Mouse (Mus musculus): ENCODE data around the gene Ctbp2. TPM values are rescaled to one million over a fixed set of nuclear protein-coding genes. Genes with fewer than 3 reads are reported as not detected.
"Not testable (repeated sequence)": the region's sequence is repeated elsewhere in the genome, so short reads cannot be mapped to it uniquely, and the experiment has no call there.

Gene Ctbp2
- polyA plus RNA-seq, 1 experiment: 43.2 TPM

- Histone ChIP-seq H3K4me3 (ENCODE audit: insufficient read depth, poor library complexity, severe bottlenecking) (no peak overlapping the region), H3K79me3 (ENCODE audit: low read depth) (peaks cover 92% of the 10 kb centered on the region), H3K79me2 (ENCODE audit: control insufficient read depth, insufficient read depth) (peaks cover 98% of the 10 kb centered on the region), H3K36me3 (ENCODE audit: control insufficient read depth, insufficient read depth) (peaks cover 7% of the 10 kb centered on the region), H3K27me3 (ENCODE audit: control insufficient read depth, insufficient read depth, insufficient read length) (no peaks in the 10 kb centered on the region), H3ac (ENCODE audit: control insufficient read depth, insufficient read length, low read depth) (no peak overlapping the region)
- TF ChIP-seq MYOG (IDR thresholded peaks at IDR 0.05; ENCODE audit: control insufficient read depth, extremely low read depth, insufficient read length): no peak
- TF ChIP-seq MAX (IDR thresholded peaks at IDR 0.05): no peak
- no peak for TF ChIP-seq FOSL1 (IDR thresholded peaks at IDR 0.05; ENCODE audit: insufficient read depth, low read length, poor library complexity, severe bottlenecking)
- no peak for TF ChIP-seq CEBPB (IDR thresholded peaks at IDR 0.05; ENCODE audit: low read depth)
- TF ChIP-seq CTCF (IDR thresholded peaks at IDR 0.05; ENCODE audit: control insufficient read depth, insufficient read depth, insufficient read length): no peak
- no peak for TF ChIP-seq USF1 (IDR thresholded peaks at IDR 0.05; ENCODE audit: low read depth)
- no peak for TF ChIP-seq MYOD1 (IDR thresholded peaks at IDR 0.05; ENCODE audit: control insufficient read depth, insufficient read length, low read depth)
Observed at GRCm38 (mm10) chr7:133098118-133098793, 25.9 kb downstream of the Ctbp2 start.

- Histone ChIP-seq H3K79me2 (ENCODE audit: control insufficient read depth, insufficient read depth) (peaks cover 98% of the 10 kb centered on the region), H3K79me3 (ENCODE audit: low read depth) (peaks cover 91% of the 10 kb centered on the region)
- H3K4me3 ChIP-seq (ENCODE audit: insufficient read depth, poor library complexity, severe bottlenecking); H3ac ChIP-seq (ENCODE audit: control insufficient read depth, insufficient read length, low read depth); H3K36me3 ChIP-seq (ENCODE audit: control insufficient read depth, insufficient read depth); H3K27me3 ChIP-seq (ENCODE audit: control insufficient read depth, insufficient read depth, insufficient read length): not testable (repeated sequence)
Observed at GRCm38 (mm10) chr7:133095610-133096009, 28.5 kb downstream of the Ctbp2 start.

GRCm38 (mm10) chr7:133094711-133095495, 29.3 kb downstream of the Ctbp2 start:
- no peak overlapping the region for H3ac ChIP-seq (ENCODE audit: control insufficient read depth, insufficient read length, low read depth)
- H3K79me3 ChIP-seq (ENCODE audit: low read depth): peaks cover 91% of the 10 kb centered on the region
- H3K27me3 ChIP-seq (ENCODE audit: control insufficient read depth, insufficient read depth, insufficient read length): no peaks in the 10 kb centered on the region
- H3K79me2 ChIP-seq (ENCODE audit: control insufficient read depth, insufficient read depth): peaks cover 98% of the 10 kb centered on the region
- H3K4me3 ChIP-seq (ENCODE audit: insufficient read depth, poor library complexity, severe bottlenecking): no peak overlapping the region
- peaks cover 7% of the 10 kb centered on the region for H3K36me3 ChIP-seq (ENCODE audit: control insufficient read depth, insufficient read depth)
- TF ChIP-seq MYOG (IDR thresholded peaks at IDR 0.05; ENCODE audit: control insufficient read depth, extremely low read depth, insufficient read length): no peak
- TF ChIP-seq FOSL1 (IDR thresholded peaks at IDR 0.05; ENCODE audit: insufficient read depth, low read length, poor library complexity, severe bottlenecking): no peak
- no peak for TF ChIP-seq MAX (IDR thresholded peaks at IDR 0.05)
- no peak for TF ChIP-seq CEBPB (IDR thresholded peaks at IDR 0.05; ENCODE audit: low read depth)
- TF ChIP-seq MYOD1 (IDR thresholded peaks at IDR 0.05; ENCODE audit: control insufficient read depth, insufficient read length, low read depth): no peak
- TF ChIP-seq USF1 (IDR thresholded peaks at IDR 0.05; ENCODE audit: low read depth): no peak
- TF ChIP-seq CTCF (IDR thresholded peaks at IDR 0.05; ENCODE audit: control insufficient read depth, insufficient read depth, insufficient read length): no peak

- H3K79me2 ChIP-seq (ENCODE audit: control insufficient read depth, insufficient read depth): peaks cover 98% of the 10 kb centered on the region
- H3K4me3 ChIP-seq (ENCODE audit: insufficient read depth, poor library complexity, severe bottlenecking): no peak overlapping the region
- peaks cover 7% of the 10 kb centered on the region for H3K36me3 ChIP-seq (ENCODE audit: control insufficient read depth, insufficient read depth)
- H3K27me3 ChIP-seq (ENCODE audit: control insufficient read depth, insufficient read depth, insufficient read length): no peaks in the 10 kb centered on the region
- TF ChIP-seq MYOD1 (IDR thresholded peaks at IDR 0.05; ENCODE audit: control insufficient read depth, insufficient read length, low read depth) (no peak), CEBPB (IDR thresholded peaks at IDR 0.05; ENCODE audit: low read depth) (no peak), FOSL1 (IDR thresholded peaks at IDR 0.05; ENCODE audit: insufficient read depth, low read length, poor library complexity, severe bottlenecking) (no peak), MAX (IDR thresholded peaks at IDR 0.05) (no peak), USF1 (IDR thresholded peaks at IDR 0.05; ENCODE audit: low read depth) (no peak), CTCF (IDR thresholded peaks at IDR 0.05; ENCODE audit: control insufficient read depth, insufficient read depth, insufficient read length) (no peak), MYOG (IDR thresholded peaks at IDR 0.05; ENCODE audit: control insufficient read depth, extremely low read depth, insufficient read length) (no peak)
- no peak overlapping the region for H3ac ChIP-seq (ENCODE audit: control insufficient read depth, insufficient read length, low read depth)
- peaks cover 88% of the 10 kb centered on the region for H3K79me3 ChIP-seq (ENCODE audit: low read depth)
Observed at GRCm38 (mm10) chr7:133094161-133094560, 30.0 kb downstream of the Ctbp2 start.

- H3K27me3 ChIP-seq (ENCODE audit: control insufficient read depth, insufficient read depth, insufficient read length): no peaks in the 10 kb centered on the region
- peaks cover 7% of the 10 kb centered on the region for H3K36me3 ChIP-seq (ENCODE audit: control insufficient read depth, insufficient read depth)
- no peak overlapping the region for H3ac ChIP-seq (ENCODE audit: control insufficient read depth, insufficient read length, low read depth)
- TF ChIP-seq USF1 (IDR thresholded peaks at IDR 0.05; ENCODE audit: low read depth) (no peak), MYOD1 (IDR thresholded peaks at IDR 0.05; ENCODE audit: control insufficient read depth, insufficient read length, low read depth) (no peak), FOSL1 (IDR thresholded peaks at IDR 0.05; ENCODE audit: insufficient read depth, low read length, poor library complexity, severe bottlenecking) (no peak), CTCF (IDR thresholded peaks at IDR 0.05; ENCODE audit: control insufficient read depth, insufficient read depth, insufficient read length) (no peak)
- peaks cover 98% of the 10 kb centered on the region for H3K79me2 ChIP-seq (ENCODE audit: control insufficient read depth, insufficient read depth)
- peaks cover 88% of the 10 kb centered on the region for H3K79me3 ChIP-seq (ENCODE audit: low read depth)
- no peak overlapping the region for H3K4me3 ChIP-seq (ENCODE audit: insufficient read depth, poor library complexity, severe bottlenecking)
Observed at GRCm38 (mm10) chr7:133093731-133094130, 30.4 kb downstream of the Ctbp2 start.
